Mouse (Mus musculus): Measurements from ENCODE around the gene 4931406C07Rik.

DNA sequence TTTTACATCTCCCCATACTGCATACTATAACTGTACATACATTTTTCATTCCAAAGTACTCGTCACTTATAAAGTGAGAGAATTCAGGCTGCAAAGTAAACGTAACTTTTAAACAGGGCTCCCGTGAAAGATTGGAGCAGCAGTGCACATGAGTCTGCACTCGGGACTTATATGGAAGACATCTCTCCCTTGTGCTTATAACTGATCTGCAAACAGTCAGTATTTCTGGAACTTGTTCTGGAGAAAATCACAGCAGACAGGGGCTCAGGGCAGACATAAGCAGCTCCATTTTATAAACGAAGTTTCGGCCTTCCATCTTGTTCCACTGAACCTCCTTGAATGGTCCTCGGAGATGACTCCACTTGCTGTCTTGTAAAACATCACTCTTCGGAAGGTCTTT is 44.3 kb downstream of the 4931406C07Rik start:
- no peak for TF ChIP-seq ZC3H11A (IDR thresholded peaks at IDR 0.05; ENCODE audit: borderline replicate concordance, low read depth, low read length)
- no peak for TF ChIP-seq CHD2 (IDR thresholded peaks at IDR 0.05; ENCODE audit: low read depth, low read length)
- TF ChIP-seq ZNF384 (IDR thresholded peaks at IDR 0.05; ENCODE audit: low read depth, low read length), result no peak
- TF ChIP-seq HCFC1 (IDR thresholded peaks at IDR 0.05; ENCODE audit: borderline replicate concordance, insufficient read depth, low read length), result no peak
- TF ChIP-seq MAFK (IDR thresholded peaks at IDR 0.05; ENCODE audit: insufficient read depth, low read depth, low read length), result no peak

All from ES-E14 (cell line).